Mouse (Mus musculus) liver, adult 2 months (tissue): ENCODE results near the gene Parvb.

Source experiments
- CTCF ChIP-seq: fragments of 200-500 bp; IDR thresholded peaks from 2 replicates; pipeline ENCODE4 v1.5.1; 2011; ENCODE audit warnings: low read depth, low read length, control low read depth
- POLR2A ChIP-seq: fragments of 200-500 bp; IDR thresholded peaks from 2 replicates; pipeline ENCODE4 v1.6.1; 2011; ENCODE audit warnings: low read length, control low read depth; ENCODE audit not compliant: insufficient read depth; ENCODE audit errors: extremely low read depth

DNA sequence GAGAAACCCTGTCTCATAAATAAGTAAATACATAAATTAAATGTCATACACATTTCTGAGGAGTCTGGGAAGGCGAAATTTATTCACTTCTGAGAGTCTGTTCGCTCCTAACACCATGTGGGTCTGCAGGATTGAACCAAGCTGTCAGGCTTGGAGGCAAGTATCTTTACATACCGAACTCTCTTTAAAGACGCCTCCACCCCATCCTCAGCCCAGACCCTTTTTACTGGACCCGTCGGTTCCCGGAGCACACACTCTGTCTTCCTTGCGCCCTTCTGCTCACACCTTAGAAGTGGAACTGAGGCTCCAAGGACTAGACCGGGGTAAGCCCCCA, 40.2 kb upstream of the Parvb start:
- no peak for TF ChIP-seq POLR2A
- no peak for TF ChIP-seq CTCF
